Mouse (Mus musculus) T-helper 17 cell (primary cell): ENCODE results near the gene Fzd2.

Source experiments
- in situ Hi-C, 2 experiments: fragments of 300-600 bp; cut with MboI, MseI; formaldehyde crosslinking; loops; 1 replicate in 1 of 2; 2 replicates in 1 of 2; pipeline ENCODE4 v1.15.1; 2025; ENCODE audit warnings: high pct_unique_total_duplicates in 2 of 2

Gene Fzd2

GRCm38 (mm10) chr11:102610675-102611316 is 6.6 kb downstream of the Fzd2 start:
- in situ Hi-C loops, result no loop called here

- in situ Hi-C loops, result no loop called here
Observed at GRCm38 (mm10) chr11:102611317-102611705, 7.1 kb downstream of the Fzd2 start.

GRCm38 (mm10) chr11:102619449-102619848 is 15.3 kb downstream of the Fzd2 start:
- in situ Hi-C loops, result no loop called here

- in situ Hi-C loops, result no loop called here
Observed at GRCm38 (mm10) chr11:102623876-102624789, 19.9 kb downstream of the Fzd2 start.

GRCm38 (mm10) chr11:102624888-102625407 is 20.8 kb downstream of the Fzd2 start:
- in situ Hi-C loops, result no loop called here

- in situ Hi-C loops, result no loop called here
Observed at GRCm38 (mm10) chr11:102627171-102627931, 23.2 kb downstream of the Fzd2 start.

GRCm38 (mm10) chr11:102628529-102628928 is 24.3 kb downstream of the Fzd2 start:
- in situ Hi-C loops, result no loop called here

GRCm38 (mm10) chr11:102629375-102629774 is 25.2 kb downstream of the Fzd2 start:
- in situ Hi-C loops, result no loop called here

- in situ Hi-C loops, result no loop called here
Observed at GRCm38 (mm10) chr11:102630731-102631130, 26.5 kb downstream of the Fzd2 start.

GRCm38 (mm10) chr11:102631203-102631602 is 27.0 kb downstream of the Fzd2 start:
- in situ Hi-C loops, result no loop called here

- in situ Hi-C loops, result no loop called here
Observed at GRCm38 (mm10) chr11:102632725-102633124, 28.5 kb downstream of the Fzd2 start.

- in situ Hi-C loops, result no loop called here
Observed at GRCm38 (mm10) chr11:102633379-102633778, 29.2 kb downstream of the Fzd2 start.

- in situ Hi-C loops, result no loop called here
Observed at GRCm38 (mm10) chr11:102636887-102637286, 32.7 kb downstream of the Fzd2 start.

- in situ Hi-C loops, result no loop called here
Observed at GRCm38 (mm10) chr11:102643891-102644382, 39.7 kb downstream of the Fzd2 start.

- in situ Hi-C loops, result no loop called here
Observed at GRCm38 (mm10) chr11:102646226-102646625, 42.0 kb downstream of the Fzd2 start.

GRCm38 (mm10) chr11:102647885-102648284 is 43.7 kb downstream of the Fzd2 start:
- in situ Hi-C loops, result no loop called here

- in situ Hi-C loops, result loop anchor here (5.0 kb wide), 2 partner anchors 64 to 74 kb away; partner anchors contain the start of gene Gm11627 (in 1 of the 2)
Observed at GRCm38 (mm10) chr11:102651381-102651780, 47.2 kb downstream of the Fzd2 start.

- in situ Hi-C loops, result loop anchor here (5.0 kb wide), 2 partner anchors 66 to 76 kb away; partner anchors contain the start of gene Gm11627 (in 1 of the 2)
Observed at GRCm38 (mm10) chr11:102652844-102653243, 48.6 kb downstream of the Fzd2 start.

GRCm38 (mm10) chr11:102655888-102656287 is 51.7 kb downstream of the Fzd2 start:
- in situ Hi-C loops, result no loop called here

GRCm38 (mm10) chr11:102656326-102656926 is 52.2 kb downstream of the Fzd2 start:
- in situ Hi-C loops, result no loop called here

GRCm38 (mm10) chr11:102656931-102657330 is 52.7 kb downstream of the Fzd2 start:
- in situ Hi-C loops, result no loop called here
